Mouse (Mus musculus) embryonic fibroblast, embryonic 13.5 days (primary cell): ENCODE data around the gene Tbx6.

ENCODE experiments used
- CTCF ChIP-seq: IDR thresholded peaks from 2 replicates; pipeline ENCODE4 v1.5.1; 2011; ENCODE audit warnings: mild to moderate bottlenecking, control low read depth, low read length, moderate library complexity, borderline replicate concordance; ENCODE audit not compliant: insufficient read depth
- POLR2A ChIP-seq: IDR thresholded peaks from 2 replicates; pipeline ENCODE4 v1.6.1; 2011; ENCODE audit warnings: low read depth, mild to moderate bottlenecking, control low read depth, low read length, moderate library complexity

- TF ChIP-seq CTCF: no peak
- no peak for TF ChIP-seq POLR2A
Measured at GRCm38 (mm10) chr7:126784469-126784868, 3.2 kb downstream of the Tbx6 start.
